ENCODE assay signal across 11 mouse cellular contexts in the genomic region with DNA sequence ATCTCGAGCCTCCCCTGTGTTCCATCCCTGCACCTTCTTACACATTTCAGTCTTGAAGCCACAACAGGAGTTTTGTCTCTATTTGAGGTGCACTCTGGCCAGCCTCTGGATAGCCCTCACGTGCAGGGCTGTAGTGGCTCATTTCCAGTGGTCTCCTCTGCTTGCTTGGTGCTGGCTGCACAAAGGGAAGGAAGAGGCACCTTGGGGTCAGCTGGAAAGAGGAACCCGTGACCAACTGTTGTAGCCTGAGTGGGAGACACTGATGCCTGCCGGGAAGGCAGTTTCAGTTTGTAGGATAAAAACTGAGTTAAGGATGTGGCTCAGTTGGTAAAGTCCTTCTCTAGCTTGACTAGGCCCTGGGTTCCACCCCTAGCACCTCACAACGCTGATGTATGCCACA. TPM values are rescaled to one million over a fixed set of nuclear protein-coding genes. Genes with fewer than 3 reads are reported as not detected.
DNase-seq lines count a peak whose midpoint lies in the region; ATAC-seq and TF ChIP-seq lines count a peak whose summit lies in the region.
"Had no signal": no experiment of that assay in that cellular context is flagged by ENCODE, and none has a peak within 500 bp of the region (broad histone marks: within the 10 kb centered on the region; RNA-seq: fewer than 3 reads in every experiment).

No protein-coding gene starts in this region.

- H3K9ac ChIP-seq in embryonic facial prominence, embryonic 13.5 days, result no peak overlapping the region
- no peak overlapping the region for H3K9ac ChIP-seq in liver, embryonic 11.5 days (ENCODE audit: low read depth, low read length)
- H3K9ac ChIP-seq in kidney, embryonic 16.5 days (replicated peaks; ENCODE audit: low read length), result no peak overlapping the region
- peak overlapping the region; percentile 24; the same call in 1 of the 2 replicates for H3K9ac ChIP-seq in liver, postnatal 0 days (replicated peaks)

- ATAC-seq in embryonic facial prominence, embryonic 13.5 days (ENCODE audit: insufficient number of reproducible peaks, insufficient read depth, low FRiP score, low TSS enrichment, low read depth), result no peak
- no peak; the same call in 1 of the 2 replicates for ATAC-seq in liver, embryonic 11.5 days (replicated peaks; ENCODE audit: low FRiP score)
- ATAC-seq in kidney, embryonic 16.5 days (ENCODE audit: low FRiP score, low TSS enrichment), result no peak
- 0 out of 2 replicates have a peak, but pooled peaks have one; percentile 35 for ATAC-seq in liver, postnatal 0 days
- ATAC-seq: intestine, postnatal 0 days had no signal

- no peak overlapping the region for H3K4me3 ChIP-seq in embryonic facial prominence, embryonic 13.5 days
- H3K4me3 ChIP-seq in embryonic facial prominence, embryonic 10.5 days, result no peak overlapping the region
- no peak overlapping the region for H3K4me3 ChIP-seq in liver, embryonic 11.5 days (ENCODE audit: low read depth, low read length)
- H3K4me3 ChIP-seq in kidney, embryonic 16.5 days (ENCODE audit: low read length), result no peak overlapping the region
- no peak overlapping the region for H3K4me3 ChIP-seq in liver, postnatal 0 days (ENCODE audit: low read depth, low read length)

- no peak for TF ChIP-seq CTCF in liver, postnatal 0 days (IDR thresholded peaks at IDR 0.05; ENCODE audit: low read depth)

- peaks cover 4% of the 10 kb centered on the region for H3K36me3 ChIP-seq in embryonic facial prominence, embryonic 13.5 days
- peaks cover 5% of the 10 kb centered on the region for H3K36me3 ChIP-seq in embryonic facial prominence, embryonic 10.5 days (replicated peaks)
- peaks cover 6% of the 10 kb centered on the region for H3K36me3 ChIP-seq in liver, embryonic 11.5 days (ENCODE audit: control insufficient read depth, insufficient read depth, low read length)
- peaks cover 3% of the 10 kb centered on the region for H3K36me3 ChIP-seq in kidney, embryonic 16.5 days (ENCODE audit: insufficient read depth, low read length)
- H3K36me3 ChIP-seq in liver, postnatal 0 days (replicated peaks; ENCODE audit: insufficient read depth, low read length), result peaks cover 4% of the 10 kb centered on the region

- TF ChIP-seq EP300 in liver, postnatal 0 days (IDR thresholded peaks at IDR 0.05; ENCODE audit: low read depth), result no peak

- no peaks in the 10 kb centered on the region for H3K9me3 ChIP-seq in embryonic facial prominence, embryonic 13.5 days
- H3K9me3 ChIP-seq in embryonic facial prominence, embryonic 10.5 days, result no peaks in the 10 kb centered on the region
- H3K9me3 ChIP-seq in liver, embryonic 11.5 days (ENCODE audit: control insufficient read depth, low read length), result no peaks in the 10 kb centered on the region
- no peaks in the 10 kb centered on the region for H3K9me3 ChIP-seq in kidney, embryonic 16.5 days (ENCODE audit: low read length)
- no peaks in the 10 kb centered on the region for H3K9me3 ChIP-seq in liver, postnatal 0 days (ENCODE audit: low read length)

- H3K27me3 ChIP-seq in embryonic facial prominence, embryonic 13.5 days, result no peaks in the 10 kb centered on the region
- no peaks in the 10 kb centered on the region for H3K27me3 ChIP-seq in embryonic facial prominence, embryonic 10.5 days (replicated peaks; ENCODE audit: low read depth, poor library complexity, severe bottlenecking)
- no peaks in the 10 kb centered on the region for H3K27me3 ChIP-seq in liver, embryonic 11.5 days (replicated peaks; ENCODE audit: control insufficient read depth, insufficient read depth, low read length)
- H3K27me3 ChIP-seq in kidney, embryonic 16.5 days (ENCODE audit: insufficient read depth, low read length), result no peaks in the 10 kb centered on the region
- no peaks in the 10 kb centered on the region for H3K27me3 ChIP-seq in liver, postnatal 0 days (ENCODE audit: insufficient read depth, low read length)

- H3K4me2 ChIP-seq in embryonic facial prominence, embryonic 13.5 days, result no peak overlapping the region
- no peak overlapping the region; the same call in 1 of the 2 replicates for H3K4me2 ChIP-seq in liver, embryonic 11.5 days
- H3K4me2 ChIP-seq in kidney, embryonic 16.5 days (replicated peaks; ENCODE audit: low read depth, low read length), result no peak overlapping the region
- peak overlapping the region; percentile 46 for H3K4me2 ChIP-seq in liver, postnatal 0 days (ENCODE audit: low read depth, low read length)

- H3K27ac ChIP-seq in embryonic facial prominence, embryonic 13.5 days, result 0 out of 2 replicates have a peak overlapping the region, but pooled peaks have one; percentile 17
- H3K27ac ChIP-seq in embryonic facial prominence, embryonic 10.5 days (replicated peaks), result no peak overlapping the region; the same call in 1 of the 2 replicates
- no peak overlapping the region for H3K27ac ChIP-seq in liver, embryonic 11.5 days (ENCODE audit: low read depth, low read length)
- peak overlapping the region; percentile 47; the same call in 1 of the 2 replicates for H3K27ac ChIP-seq in kidney, embryonic 16.5 days (ENCODE audit: low read length)
- peak overlapping the region; percentile 59 for H3K27ac ChIP-seq in liver, postnatal 0 days (ENCODE audit: low read depth)

- 60% methylated on average over 5 of the region's 5 CpGs for WGBS in embryonic facial prominence, embryonic 13.5 days
- 71% methylated on average over 5 of the region's 5 CpGs for whole genome bisulfite sequencing in embryonic facial prominence, embryonic 10.5 days
- 37% methylated on average over 5 of the region's 5 CpGs for whole genome bisulfite sequencing in liver, embryonic 11.5 days
- 45% methylated on average over 5 of the region's 5 CpGs for WGBS in kidney, embryonic 16.5 days
- 26% methylated on average over 5 of the region's 5 CpGs for WGBS in liver, postnatal 0 days (ENCODE audit: insufficient replicate concordance)

- H3K4me1 ChIP-seq in embryonic facial prominence, embryonic 13.5 days, result peaks cover 57% of the 10 kb centered on the region
- peaks cover 62% of the 10 kb centered on the region for H3K4me1 ChIP-seq in embryonic facial prominence, embryonic 10.5 days
- peaks cover 26% of the 10 kb centered on the region for H3K4me1 ChIP-seq in liver, embryonic 11.5 days (replicated peaks; ENCODE audit: control insufficient read depth, insufficient read depth, low read length)
- H3K4me1 ChIP-seq in kidney, embryonic 16.5 days (ENCODE audit: insufficient read depth, low read length), result peaks cover 39% of the 10 kb centered on the region
- H3K4me1 ChIP-seq in liver, postnatal 0 days (ENCODE audit: insufficient read depth), result peaks cover 29% of the 10 kb centered on the region

- no peak for DNase-seq in embryonic facial prominence, embryonic 10.5 days (ENCODE audit: low spot score)
- DNase-seq in liver, result peak; percentile 23
- no peak for DNase-seq in liver, embryonic 11.5 days (ENCODE audit: low spot score)
- DNase-seq in liver, postnatal 0 days, result peak; percentile 41
- no peak for DNase-seq in thymus, postnatal 0 days (ENCODE audit: low spot score)
- no peak for DNase-seq in cerebellum, adult 11-12 months
- DNase-seq: thymus, postnatal 36 days had no signal

RNA-seq across cellular contexts. Expression of a gene that starts 9.5 kb away (rescaled TPM):
- polyA plus RNA-seq in embryonic facial prominence, embryonic 13.5 days (2015; fragmentation: Nextera tagmentation; extraction: Ambion mirVana), result 28.0 and 28.9 TPM in 2 replicates
- polyA plus RNA-seq in embryonic facial prominence, embryonic 10.5 days (2016; fragmentation: Nextera tagmentation; extraction: Ambion mirVana), result 37.4 and 38.4 TPM in 2 replicates
- 27.7 and 32.4 TPM in 2 replicates for polyA plus RNA-seq in liver, embryonic 11.5 days (2014; fragmentation: Nextera tagmentation; extraction: Ambion mirVana)
- 35.0 and 38.3 TPM in 2 replicates for polyA plus RNA-seq in kidney, embryonic 16.5 days (2015; fragmentation: Nextera tagmentation; extraction: Ambion mirVana)
- polyA plus RNA-seq in liver, postnatal 0 days (2015; fragmentation: Nextera tagmentation; extraction: Ambion mirVana), result 12.8 and 14.2 TPM in 2 replicates
- polyA plus RNA-seq in thymus, postnatal 0 days (2015; fragmentation: Nextera tagmentation; extraction: Ambion mirVana), result 53.7 and 56.4 TPM in 2 replicates

RNA-seq across cellular contexts. Expression of a gene that starts 9.7 kb away (rescaled TPM):
- 0.10 TPM in 1 of 2 replicates, not detected in the other for polyA plus RNA-seq in embryonic facial prominence, embryonic 13.5 days (2015; fragmentation: Nextera tagmentation; extraction: Ambion mirVana)
- 0.09 TPM in 1 of 2 replicates, not detected in the other for polyA plus RNA-seq in embryonic facial prominence, embryonic 10.5 days (2016; fragmentation: Nextera tagmentation; extraction: Ambion mirVana)
- polyA plus RNA-seq in liver, embryonic 11.5 days (2014; fragmentation: Nextera tagmentation; extraction: Ambion mirVana), result 0.05 TPM in 1 of 2 replicates, not detected in the other
- not detected in 2 replicates for polyA plus RNA-seq in kidney, embryonic 16.5 days (2015; fragmentation: Nextera tagmentation; extraction: Ambion mirVana)
- 0.08 and 0.09 TPM in 2 replicates for polyA plus RNA-seq in liver, postnatal 0 days (2015; fragmentation: Nextera tagmentation; extraction: Ambion mirVana)
- 1.4 and 1.9 TPM in 2 replicates for polyA plus RNA-seq in thymus, postnatal 0 days (2015; fragmentation: Nextera tagmentation; extraction: Ambion mirVana)
- polyA plus RNA-seq: embryonic facial prominence, embryonic 11.5 days; intestine, postnatal 0 days had no signal

Comparison
In these comparisons a context has a peak if more than half of its experiments do, and no peak if none do; other contexts are left out.
1. H3K27ac ChIP-seq: peak in embryonic facial prominence, embryonic 13.5 days (single experiment), kidney, embryonic 16.5 days (single experiment) and liver, postnatal 0 days (single experiment); none in embryonic facial prominence, embryonic 10.5 days (single experiment) and liver, embryonic 11.5 days (single experiment).
2. DNase-seq: peak in liver (single experiment) and liver, postnatal 0 days (single experiment); none in embryonic facial prominence, embryonic 10.5 days (single experiment), liver, embryonic 11.5 days (single experiment), thymus, postnatal 0 days (single experiment) and cerebellum, adult 11-12 months (single experiment).